Mouse (Mus musculus) MEL-GATA-1-ER (cell line): ENCODE measurements around the gene Exosc7.

Experiments used
- DNase-seq: peaks from one replicate; pipeline ENCODE4 v3.0.0-alpha.2; 2012; ENCODE audit warnings: low read depth; ENCODE audit errors: extremely low read depth

Exosc7 gene

DNA sequence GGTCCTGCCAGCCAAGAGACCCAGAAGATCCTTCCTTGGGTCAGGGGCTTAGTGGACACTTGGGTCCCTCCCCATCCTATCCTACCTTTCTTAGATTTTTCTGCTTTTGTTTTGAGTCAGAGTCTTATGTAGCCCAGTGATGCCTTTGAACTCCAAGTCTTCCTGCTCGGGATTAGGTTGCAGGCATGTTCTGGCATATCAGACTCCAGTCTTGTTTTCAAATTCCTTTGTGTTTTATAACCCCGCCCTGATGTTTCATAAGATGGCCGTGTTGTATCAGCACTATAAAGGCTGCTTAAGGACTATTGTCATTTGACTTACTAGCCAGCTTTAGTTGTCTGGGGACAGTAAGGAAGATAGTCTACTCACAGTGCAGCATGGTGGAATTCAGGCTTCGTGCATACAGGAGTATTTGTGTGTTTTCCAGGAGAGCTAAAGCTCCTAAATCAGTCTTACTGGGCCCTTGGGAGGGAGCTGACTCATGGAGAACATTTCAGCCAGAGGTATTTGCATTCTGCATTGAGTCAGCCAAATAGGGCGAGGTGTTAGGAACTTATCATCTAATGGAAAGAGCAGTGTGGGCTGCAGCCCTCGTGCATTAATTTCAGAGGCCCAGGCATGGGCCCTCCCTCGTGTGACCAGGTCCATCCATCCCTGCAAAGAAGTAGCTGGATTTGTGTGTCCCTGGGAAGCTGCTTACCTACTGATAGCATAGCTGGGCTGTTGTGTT is 24.1 kb downstream of the Exosc7 start:
- no peak for DNase-seq

DNA sequence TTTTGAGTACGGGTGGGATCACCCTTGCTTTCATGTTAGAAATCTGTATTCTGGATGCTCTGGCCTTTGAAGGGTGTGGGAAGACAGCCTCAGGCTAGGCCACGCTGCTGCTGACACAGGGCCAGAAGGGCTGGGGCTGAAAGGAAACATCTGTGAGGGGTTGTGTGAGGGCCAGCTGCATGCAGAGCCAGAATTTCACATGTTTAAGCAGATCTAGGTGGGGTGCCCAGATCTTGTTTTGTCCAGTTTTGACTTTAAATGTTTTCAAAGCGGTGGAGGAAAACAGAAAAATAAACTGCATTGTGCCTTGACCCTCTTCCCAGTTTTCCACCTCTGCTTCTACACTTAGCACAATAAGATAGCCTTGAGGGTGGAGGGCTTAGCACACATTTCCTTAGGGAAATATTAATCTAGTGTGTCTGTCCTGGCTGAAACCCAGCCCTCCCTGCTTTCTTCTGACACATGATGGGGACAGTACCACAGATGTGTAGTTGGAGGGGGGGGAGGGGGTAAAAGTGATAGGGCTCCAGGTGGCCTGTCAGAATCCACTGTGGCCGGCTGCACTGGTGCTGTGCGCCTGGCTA is 26.0 kb downstream of the Exosc7 start:
- DNase-seq = no peak

DNA sequence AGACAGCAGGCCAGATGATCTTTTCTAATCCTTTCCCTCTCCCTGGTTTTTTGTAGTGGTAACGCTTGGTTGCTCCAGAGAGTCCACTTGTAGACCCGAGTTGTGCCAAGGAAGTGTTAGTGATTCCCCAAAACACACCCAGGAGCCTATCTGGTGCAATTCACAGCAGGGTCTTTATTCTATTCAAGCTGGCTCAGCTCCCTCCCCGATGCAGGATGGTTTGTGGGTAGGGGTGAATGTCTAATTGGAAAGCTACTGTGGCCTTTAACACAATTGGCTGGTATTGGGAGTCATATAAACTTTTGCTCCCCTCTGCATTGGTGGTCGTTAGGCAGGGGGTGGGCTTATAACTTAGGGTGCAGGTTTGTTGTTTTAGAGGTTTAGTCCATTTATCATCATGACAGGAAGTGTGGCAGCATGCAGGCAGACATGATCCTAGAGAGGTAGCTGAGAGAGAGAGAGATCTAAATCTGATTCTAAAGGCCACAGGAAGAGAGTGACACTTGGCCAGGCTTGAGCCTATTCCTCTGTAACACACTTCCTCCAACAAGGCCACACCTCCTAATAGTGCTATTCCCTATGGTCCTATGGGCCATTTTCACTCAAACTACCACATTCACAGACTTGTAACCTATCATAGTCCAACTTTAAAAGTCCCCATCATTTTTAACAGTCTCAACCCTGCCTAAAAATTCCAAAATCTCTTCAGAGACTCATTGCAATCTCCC is 27.0 kb downstream of the Exosc7 start:
- DNase-seq = no peak

DNA sequence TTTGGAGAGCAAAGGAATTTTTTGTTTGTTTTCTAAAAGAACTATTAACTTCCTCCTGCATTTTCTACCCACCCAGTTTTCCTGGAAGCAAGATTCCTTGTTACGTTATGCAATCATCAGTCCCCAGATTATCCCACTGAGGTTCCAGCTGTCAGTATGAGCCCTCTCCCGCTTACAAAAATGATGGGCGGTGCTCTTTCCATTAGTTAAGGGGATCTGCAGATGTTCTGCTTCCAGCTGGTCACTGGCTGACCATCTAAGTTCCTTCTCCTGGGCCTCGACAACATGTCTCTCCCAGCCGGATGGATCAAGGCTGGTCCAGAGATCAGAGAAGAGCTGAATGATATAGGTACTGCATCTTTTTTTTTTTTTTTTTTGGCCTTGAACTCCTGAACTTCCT is 35.4 kb downstream of the Exosc7 start:
- DNase-seq = no peak

DNA sequence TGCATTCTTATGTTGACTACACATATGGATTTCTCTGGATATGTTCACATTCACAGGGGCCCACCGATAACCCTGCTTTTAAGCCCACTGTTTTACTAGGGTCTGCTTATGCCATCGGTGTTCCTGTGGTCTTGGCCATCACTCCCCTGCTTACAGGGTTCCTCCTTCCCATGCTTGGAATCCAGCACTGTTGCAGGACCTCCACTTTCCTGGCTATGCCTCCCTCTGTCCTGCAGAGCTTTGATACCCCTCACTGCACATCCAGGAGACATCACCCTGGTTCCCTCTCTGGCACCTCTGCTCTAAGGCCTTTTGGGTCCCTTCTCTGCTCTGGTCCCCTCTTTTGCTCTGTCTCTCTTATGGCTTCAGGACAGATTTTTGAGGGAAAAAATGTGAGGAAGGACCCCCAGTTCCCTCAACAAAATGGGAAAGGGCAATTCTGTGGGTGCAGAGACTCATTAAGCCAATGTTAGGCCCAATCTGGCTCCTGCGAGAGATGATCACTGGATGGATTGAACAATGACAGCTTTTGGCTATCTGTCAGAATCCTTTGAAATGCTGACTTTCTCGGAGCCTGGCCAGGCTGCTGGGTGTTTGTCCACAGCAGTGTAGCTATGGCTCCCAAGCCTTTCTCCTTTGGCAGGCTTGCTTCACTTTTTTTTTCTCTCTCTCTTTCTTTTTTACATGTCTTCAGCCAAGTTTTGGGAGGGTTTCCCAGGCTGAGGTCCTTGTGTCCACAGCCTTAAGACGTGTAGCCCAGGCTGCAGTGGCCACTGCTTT is 37.4 kb downstream of the Exosc7 start, which contains the start of gene Clec3b:
Gene Clec3b, plus strand, starts transcription at position 706 of the 780 bp plus-strand sequence.
- DNase-seq = no peak

DNA sequence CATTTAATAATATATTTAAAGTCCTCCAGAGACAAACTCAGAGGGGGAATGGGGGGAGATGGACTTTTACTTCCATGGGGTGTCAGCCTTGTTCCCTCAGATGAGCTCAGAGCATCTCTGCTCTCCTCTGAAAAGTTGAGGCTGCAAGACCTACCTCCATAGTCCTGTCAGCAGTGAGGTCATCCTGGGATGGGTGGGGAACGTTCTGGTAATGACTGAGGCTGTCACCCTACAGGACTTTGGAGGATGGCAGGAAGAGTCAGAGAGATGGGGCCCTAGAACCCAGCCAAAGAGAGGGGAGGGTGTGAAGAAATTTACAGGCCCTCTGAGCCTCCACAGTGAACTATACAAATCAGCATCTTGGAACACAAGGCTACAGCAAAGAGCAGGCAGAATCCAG is 38.5 kb downstream of the Exosc7 start:
- no peak for DNase-seq

DNA sequence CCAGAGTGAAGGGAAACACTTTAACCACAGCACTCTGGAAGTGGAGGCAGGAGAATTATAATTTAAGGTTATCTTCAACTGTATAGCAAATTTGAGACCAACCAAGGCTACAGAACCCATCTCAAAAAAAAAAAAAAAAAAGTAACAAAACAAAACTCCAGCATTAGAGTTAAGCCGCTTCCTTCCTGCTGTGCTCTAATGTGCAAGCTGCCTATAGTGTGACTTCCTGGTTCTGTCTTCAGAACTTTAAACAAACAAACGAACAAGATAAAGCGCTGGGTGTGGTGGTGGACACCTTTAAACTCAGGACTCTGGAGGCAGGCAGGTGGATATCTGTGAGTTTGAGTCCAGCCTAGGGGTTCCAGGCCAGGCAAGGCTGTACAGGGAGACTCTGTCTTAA is 39.0 kb downstream of the Exosc7 start:
- DNase-seq = no peak

DNA sequence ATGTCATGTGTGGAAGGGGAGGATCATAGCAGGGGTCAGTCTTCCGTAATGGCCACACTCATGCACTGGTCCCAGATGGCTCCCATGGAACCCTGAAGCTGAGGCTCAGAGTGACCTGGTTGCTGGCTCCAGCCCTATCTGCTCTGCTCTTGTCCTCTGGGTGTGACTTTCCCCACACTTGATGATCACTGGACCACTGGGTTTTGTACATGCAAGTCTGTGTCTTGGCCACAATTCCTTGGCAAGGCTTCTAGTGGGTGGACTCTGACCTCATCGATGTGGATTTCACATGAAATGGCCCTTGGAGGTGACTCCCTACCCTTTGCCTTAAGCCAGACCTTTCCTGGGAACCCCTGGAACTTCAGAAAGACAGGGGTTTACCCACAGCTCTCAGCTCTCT is 40.1 kb downstream of the Exosc7 start:
- no peak for DNase-seq

DNA sequence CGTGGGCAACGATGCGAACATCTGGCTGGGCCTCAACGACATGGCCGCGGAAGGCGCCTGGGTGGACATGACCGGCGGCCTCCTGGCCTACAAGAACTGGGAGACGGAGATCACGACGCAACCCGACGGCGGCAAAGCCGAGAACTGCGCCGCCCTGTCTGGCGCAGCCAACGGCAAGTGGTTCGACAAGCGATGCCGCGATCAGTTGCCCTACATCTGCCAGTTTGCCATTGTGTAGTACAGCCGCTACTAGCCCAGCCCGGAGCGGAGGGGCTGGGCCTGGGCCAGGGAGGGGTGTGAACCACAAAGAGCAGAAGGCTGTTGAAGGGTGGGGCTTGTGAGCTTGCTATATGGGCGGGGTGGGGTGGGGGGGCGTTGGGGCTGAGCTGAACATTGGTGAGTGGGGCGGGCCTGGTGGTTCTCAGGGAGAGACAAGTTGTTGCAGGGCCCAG is 43.9 kb downstream of the Exosc7 start:
- DNase-seq = no peak

DNA sequence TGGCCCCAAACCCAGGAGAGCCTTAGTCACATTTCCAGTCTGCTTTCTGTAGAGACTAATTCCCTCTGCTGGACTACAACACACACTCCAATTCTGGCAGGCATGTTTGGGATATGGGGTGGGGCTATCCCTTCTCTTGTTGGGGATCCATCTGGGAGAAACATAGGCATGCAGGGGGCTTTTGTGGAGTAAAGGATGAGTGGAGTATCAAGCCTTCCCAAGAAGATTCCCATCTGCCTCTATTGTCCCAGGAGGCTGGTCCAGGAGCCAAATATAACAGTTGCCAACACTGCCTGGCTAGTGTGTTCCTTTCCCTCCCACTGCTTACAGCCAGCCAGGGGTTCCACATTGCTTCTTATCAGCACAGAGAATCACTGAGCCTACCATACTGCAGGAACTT is 44.7 kb downstream of the Exosc7 start:
- DNase-seq = no peak

DNA sequence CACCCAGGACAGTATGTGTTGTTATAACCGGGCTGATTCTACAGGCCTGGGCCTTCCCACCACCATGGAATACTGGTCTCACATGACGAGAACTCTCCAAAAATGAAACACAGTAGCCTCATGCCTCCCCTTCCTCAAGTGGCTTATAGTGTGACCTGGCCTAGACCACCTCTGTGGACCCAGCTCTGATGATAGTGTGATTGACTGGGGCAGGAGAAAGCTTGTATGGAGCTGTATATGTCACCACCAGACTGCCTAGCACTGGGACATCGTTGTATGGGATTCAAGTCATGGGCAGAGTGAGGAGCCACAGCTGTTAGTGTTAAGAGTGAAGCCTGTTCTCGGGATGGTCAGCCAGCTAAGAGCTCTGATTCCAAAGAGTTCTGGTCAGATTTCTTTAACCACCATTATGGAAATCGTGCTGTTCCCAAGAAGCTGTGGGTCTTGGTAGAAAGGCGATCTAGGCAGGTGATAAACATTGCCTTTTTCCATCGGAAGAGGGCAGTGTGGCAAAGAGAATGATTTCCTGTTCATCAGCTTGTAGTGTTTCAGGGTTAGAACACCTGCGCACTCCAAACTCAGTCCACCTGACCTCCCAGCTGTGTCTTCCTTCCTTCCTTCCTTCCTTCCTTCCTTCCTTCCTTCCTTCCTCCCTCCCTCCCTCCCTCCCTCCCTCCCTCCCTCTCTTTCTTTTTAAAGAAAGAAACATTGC is 45.3 kb downstream of the Exosc7 start:
- no peak for DNase-seq

DNA sequence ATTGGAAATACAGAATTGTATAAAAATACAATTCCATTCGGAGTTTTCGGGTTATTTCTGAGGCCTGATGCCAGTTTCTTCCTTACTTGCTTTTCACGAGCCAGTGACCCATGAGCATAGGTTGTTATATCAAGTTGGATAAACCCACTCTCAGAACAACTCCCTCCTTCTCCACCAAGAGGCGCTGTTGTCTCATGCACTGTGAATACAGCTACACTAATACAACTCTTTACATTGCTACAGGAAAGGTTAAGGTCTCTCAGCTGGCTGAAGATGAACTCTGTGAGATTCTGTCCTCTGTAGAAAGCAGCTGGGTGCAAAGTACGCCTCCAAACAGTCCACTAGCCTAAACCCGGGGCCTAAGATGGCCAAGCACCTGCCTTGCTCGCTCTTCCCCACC is 46.3 kb downstream of the Exosc7 start:
- peak; percentile 80 for DNase-seq

DNA sequence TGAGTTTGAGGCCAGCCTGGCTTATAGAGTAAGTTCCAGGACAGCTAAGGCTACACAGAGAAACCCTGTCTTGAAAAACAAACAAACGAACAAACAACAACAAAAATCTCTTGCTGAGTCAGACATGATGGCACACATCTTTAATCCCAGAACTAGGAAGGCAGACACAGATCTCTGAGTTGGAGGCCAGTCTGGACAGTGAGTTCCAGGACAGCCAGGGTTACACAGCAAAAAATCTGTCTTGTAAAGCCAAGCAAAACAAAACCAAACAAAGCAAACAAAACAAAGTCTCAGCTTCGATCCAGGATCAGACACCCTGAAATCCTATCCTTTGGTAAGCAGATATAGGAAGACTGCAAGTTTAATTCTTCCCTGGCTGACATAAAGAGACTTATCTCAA is 48.8 kb downstream of the Exosc7 start:
- DNase-seq = no peak

DNA sequence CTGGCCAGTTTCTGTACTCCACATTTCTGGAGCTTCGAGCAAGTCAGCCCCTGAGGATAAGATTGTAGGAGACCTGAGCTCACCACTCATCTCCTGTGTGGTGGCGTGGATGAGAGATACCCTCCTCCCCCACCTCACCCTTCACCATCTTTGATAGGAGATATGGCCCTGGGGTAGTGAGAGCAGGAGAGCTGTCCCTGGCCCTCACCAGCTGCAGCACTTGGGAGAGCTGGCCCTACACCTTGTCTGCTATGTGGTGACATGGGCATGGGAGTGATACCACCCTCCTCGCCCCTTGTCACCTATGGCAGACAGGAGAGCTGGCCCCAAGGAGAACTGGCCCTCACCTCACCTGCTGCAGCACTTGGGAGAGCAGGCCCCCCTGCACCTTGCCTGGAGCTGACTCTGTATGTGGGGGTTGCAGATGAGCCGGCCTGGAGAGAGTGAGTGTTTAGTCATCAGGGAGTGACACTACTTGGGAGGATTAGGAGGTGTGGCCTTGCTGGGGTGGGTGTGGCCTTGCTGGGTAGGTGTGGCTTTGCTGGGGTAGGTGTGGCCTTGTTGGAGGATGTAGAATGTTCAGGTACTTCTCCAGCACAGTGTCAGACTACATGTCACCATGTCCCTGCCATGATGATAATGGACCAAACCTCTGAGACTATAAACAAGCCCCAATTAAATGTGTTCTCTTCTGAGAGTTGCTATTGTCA is 50.1 kb downstream of the Exosc7 start:
- DNase-seq = no peak

DNA sequence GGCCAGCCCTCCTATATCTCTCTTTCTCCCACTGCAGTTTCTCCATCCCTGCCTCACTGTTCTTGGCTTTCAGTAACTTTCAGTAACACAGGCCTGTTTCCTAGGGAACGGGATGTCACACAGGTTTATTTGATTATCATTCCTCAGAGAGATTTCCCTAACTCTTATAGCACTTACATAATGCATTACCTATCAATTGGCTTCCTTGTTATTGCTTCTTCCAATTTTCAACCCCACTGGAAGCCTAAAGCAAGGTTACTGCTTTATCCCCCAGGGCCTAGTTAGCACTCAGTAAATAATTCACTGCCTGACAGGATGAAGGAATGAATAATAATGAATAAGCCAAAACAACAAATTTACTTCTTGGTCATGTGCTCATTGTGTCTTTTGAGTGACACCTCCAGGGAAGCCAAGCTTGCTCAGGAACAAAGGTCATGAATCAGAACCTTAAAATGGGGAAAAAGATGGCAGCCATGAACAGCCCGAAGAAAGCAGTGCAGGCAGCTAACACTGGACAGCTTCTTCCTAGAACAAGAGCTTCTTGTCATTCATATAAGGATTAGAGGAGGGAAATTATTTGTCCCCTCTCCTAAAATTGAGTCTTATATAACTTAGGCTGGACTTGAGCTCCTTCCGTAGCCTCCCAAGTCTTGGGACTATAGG is 52.9 kb downstream of the Exosc7 start:
- DNase-seq = no peak

DNA sequence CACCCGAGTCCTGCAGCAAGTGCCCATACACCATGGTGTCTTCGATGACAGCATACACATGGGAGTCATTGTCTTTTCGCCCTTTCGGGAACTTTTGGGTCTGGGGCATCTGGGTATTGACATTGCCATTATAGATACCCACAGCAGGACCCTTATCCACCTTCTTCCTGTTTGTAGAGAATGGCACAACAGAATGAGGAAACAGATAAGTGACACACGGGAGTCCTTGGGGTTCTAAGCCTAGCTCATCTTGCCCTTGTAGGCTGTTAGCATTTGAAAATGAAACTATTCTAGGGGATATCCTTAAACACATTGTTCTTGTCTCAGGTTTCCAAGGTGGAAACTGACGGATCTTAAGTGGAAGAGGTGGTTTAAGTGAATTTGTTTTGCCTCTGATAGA is 60.7 kb downstream of the Exosc7 start:
- DNase-seq = peak; percentile 83

DNA sequence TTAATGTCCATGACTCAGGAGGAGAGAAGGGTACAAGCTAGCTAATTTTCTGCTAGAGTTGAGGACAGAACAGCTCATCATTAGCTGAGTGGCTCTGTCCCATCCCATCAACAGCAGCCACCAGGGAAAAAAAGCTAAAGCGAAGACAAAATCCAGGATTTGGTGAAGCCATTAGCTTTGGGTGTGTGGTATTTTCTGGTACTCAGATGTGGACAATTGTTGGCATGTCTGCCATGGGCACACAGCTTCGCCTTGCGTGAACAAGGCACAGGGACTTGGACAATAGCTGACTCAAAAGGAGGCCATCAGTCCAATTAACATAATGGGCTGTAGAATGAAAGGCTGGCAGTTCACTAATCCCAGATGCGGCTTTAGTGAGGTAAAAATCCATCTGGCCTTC is 61.3 kb downstream of the Exosc7 start:
- no peak for DNase-seq

DNA sequence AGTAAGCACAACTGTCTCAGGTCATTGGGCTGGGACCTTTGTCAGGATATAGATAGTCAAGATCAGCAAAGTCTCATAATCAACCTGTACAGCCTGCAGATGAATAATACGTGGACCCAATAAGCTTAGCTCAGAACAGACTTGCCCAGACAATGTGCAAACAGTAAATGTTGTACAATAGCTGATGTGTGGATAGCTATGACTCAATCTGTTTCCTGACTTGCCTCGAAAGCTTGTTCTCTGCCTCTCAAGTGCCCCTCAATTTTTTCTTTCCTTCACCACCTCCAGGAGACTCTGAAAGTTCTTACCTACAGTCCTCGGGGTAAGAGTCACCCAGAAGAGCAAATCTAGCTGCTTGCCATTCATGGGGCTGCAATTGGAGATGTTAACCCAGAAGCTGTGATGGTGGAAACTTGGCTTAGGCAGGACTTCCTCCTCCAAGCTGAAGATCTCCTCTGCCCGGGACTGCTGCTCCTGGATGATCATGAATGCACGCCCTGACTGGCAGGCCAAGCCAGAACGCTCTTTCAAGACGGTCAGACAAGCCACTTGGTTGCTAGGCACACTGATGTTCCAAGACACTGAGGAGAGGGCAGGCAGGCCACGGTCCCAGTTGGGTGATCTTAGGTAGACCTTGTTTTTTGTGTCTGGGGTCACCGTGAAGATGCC is 64.5 kb downstream of the Exosc7 start:
- no peak for DNase-seq

DNA sequence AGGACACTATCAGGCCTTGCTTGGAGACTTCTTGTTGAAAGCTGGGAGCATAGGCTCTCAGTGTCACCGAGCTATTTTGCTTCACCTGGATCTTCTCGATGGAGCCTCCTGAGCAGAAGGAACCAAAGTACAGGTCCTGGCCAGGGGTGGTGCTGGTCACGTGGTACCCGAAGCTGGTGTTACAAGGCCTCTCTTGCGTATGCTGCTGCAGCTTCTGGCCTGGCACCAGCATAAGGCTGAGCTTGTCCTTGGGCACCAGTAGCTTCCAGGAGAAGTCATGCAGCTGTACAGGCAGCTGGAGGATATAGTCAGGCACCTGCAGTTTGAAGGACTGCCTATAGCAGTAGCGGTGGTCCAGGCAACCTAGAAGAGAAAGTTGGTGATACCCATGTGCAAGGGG is 67.0 kb downstream of the Exosc7 start:
- no peak for DNase-seq
